Mouse (Mus musculus): Measurements from ENCODE around the gene Ppm1b.

- no peak for TF ChIP-seq CTCF (IDR thresholded peaks at IDR 0.05; ENCODE audit: low read depth)
- no peak for TF ChIP-seq EP300 (IDR thresholded peaks at IDR 0.05; ENCODE audit: low read depth)
These were observed 85.9 kb downstream of the Ppm1b start for GRCm38 (mm10) chr17:85042419-85042818.

Measured in liver, embryonic 14.5 days (tissue).